Mouse (Mus musculus) frontal cortex, adult 2 months (tissue): Measurements from ENCODE around the gene Pcna. TPM values are rescaled to one million over a fixed set of nuclear protein-coding genes. Genes with fewer than 3 reads are reported as not detected.
A peak's percentile ranks its signal among the peaks of the same experiment; 100 is the strongest.
"Not testable (repeated sequence)": the region's sequence is repeated elsewhere in the genome, so short reads cannot be mapped to it uniquely, and the experiment has no call there.

Experiments used
- DNase-seq, 2 experiments: peaks; one replicate each; pipeline ENCODE4 v3.0.0; 2022; ENCODE audit warnings: low spot score in 1 of 2; ENCODE audit errors: extremely low spot score in 1 of 2
- polyA plus RNA-seq: library from polyadenylated mRNA; depleted of rRNA; stranded (reverse); fragments of >200 nt; gene quantifications from 2 replicates; pipeline ENCODE4 v1.2.3, GENCODE M21; 2012; rRNA removed

Gene Pcna
- polyA plus RNA-seq, 1 experiment, result 72.5 TPM

DNA sequence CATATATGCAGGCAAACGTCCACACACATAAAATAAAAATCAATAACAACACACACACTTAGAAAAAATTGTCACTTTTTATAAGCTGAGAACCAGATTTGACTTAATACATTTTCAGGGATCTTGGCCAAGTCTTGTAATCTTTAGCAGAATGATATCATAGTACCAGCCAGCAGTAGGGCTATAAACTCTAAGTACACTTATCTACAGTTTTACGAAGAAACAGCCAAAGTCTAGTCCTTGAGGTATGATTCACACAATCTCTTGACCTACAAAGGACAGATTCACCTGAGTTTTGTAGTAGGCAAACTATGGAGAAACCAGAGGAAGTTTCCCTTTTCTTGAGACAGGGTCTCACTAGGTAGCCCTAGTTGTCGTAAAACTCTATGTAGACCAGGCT lies 13.7 kb downstream of the Pcna start:
- DNase-seq, result not testable (repeated sequence)

DNA sequence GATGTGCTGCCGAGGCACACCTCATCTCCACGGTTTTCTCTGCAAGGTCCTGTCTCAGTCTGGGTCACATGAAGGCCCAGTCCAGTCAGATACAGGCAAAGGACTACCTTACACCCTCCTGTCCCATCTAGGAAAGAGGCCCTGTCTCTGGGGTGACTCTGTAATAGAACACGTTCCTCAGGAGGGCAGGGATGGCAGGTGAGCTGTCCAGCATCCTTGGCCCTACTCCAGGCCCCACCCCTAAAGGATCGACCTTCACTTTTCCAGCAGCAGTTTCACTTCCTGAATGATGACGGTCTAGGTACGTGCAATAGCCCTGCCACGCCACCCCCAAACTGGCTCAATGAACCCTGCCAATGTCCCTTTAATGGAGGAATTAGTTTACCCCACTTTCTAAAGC lies 17.1 kb downstream of the Pcna start:
- DNase-seq, result no peak

- DNase-seq, result no peak
These were observed 17.8 kb downstream of the Pcna start for GRCm38 (mm10) chr2:132235291-132235690.

DNA sequence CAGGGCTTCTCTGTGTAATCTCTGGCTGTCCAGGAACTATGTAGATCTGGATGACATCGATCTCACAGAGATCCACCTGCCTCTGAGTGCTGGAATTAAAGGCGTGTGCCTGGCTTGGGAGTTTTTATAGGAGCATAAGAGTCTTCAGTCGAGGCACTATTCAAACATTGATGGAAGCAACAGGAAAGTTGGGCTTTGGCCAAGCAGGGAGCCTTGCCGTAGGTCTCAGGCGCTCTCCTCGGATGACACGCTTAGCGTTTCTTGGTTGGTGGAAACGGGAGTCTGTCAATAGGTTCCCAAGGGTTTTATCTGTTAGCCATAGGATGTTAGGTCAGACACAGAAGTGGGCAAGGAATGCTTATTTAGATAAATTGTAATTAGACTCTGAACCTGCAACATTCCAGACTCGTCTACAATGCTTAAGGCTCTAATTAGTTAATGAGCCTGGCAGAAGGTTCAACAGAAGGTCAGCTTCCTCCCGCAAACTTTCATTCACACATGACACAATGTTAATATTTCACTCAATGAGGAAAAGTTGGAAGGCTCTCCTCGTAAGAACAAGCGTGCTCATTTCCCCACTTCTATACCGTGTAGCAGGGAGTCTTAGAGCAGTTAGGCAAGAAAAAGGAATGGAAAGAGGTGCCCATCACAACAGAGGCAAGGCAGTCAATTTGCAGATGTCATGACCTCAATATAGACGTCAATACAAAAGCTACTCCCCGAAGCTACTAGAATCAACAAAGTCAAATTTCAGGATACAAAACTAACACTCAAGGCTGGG lies 18.9 kb downstream of the Pcna start:
- DNase-seq, result no peak

DNA sequence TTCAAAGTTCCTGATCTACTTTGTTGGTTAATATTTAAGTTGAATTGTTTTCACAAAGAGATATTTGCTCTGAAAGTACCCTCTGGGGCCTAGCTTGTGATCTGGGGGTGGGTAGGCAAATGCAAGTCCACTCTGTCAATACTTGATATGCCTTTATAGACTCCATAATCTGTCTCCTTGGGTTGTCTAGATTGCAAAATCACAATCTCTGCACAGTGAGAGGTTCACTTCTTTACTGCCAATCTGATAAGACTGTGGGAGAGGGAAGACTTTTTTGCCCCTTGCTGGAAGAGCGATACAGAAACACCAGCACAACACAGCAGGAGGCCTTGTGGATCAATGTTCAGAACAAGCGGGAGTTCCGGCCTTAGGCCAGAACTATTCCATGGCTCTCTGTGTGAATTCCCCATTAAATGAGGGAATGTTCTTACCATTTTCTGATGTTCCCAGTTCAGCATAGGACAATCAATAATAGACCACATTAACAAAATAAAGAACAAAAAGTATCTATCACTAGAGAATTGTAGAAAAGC lies 20.6 kb downstream of the Pcna start:
- no peak for DNase-seq

DNA sequence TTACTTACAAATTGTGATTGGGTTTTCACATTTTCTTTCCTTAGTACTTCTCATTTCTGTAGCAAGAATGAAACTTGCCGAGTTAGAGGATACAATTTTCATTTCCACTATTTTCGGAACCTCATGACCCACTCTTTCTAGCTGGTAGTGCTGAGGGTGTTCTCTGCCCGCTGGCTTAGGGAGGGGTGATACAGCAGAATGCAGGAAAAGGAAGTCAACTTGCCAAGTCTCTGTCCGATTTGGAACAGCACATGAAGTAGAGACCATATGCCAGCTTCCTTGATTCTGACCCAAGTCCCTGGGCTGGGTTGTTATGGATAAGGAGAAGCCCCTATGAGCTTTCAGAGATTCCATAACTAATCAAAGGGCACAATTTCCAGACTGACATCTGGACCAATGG lies 28.8 kb downstream of the Pcna start:
- DNase-seq, result peak in 1 of 2 experiments; percentile 25

- peak; percentile 60 to 71 for DNase-seq
These were observed 31.5 kb downstream of the Pcna start for GRCm38 (mm10) chr2:132221611-132222073.

DNA sequence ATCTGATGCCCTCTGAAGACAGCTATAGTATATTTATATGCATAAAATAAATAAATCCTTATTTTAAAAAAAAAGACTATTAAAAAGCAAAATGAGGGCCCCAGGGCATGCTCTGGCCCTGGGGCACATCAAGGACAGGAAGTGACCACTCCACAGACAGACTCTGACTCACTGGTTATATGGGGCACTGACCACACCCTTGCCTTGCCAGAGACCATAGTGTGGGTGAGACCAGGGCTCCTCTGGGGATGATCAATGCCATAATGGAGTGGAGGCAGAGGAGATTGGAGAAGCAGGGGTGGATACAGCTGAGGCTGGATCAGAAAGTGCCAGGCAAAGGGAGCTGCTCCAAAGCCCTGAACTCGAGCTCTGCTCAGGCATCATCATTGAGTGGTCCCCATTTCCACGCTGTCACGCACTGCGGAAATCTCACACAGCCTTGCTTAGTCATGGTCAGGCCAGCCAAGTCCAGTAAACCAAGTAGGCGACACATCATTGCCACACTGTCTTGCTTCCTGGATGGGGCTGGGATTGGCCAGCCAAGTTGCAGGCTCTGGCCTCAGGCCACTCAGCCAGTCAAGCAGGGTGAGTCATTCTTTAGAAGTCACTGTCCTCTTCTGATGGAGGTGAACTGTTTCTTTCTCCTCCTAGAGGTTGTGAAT lies 41.0 kb downstream of the Pcna start:
- no peak for DNase-seq

DNA sequence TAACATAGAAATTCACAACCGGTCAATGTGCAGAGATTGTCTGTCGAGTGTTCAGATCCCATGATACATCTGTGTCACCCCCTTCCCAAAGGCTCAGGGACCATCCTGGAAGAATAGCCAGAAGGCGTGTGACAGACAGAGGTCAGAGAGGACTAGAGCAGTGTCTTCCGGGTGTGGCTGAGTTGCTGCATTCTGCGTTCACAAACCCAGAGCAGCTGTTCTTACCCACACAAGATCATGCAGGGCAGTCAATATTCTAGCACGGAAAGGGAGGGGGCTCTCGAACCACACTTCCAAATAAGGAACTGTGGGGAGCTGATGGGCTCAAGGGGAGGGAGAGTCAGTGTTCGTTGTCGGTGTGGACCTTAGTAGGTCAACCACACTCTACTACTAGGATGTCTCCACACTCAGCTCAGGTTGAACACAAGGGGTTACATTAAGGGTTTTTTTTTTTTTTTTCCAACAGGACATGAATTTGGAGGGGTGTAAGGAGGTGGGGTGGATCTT lies 42.3 kb downstream of the Pcna start:
- no peak for DNase-seq

- DNase-seq, result no peak
These were observed 44.8 kb downstream of the Pcna start for GRCm38 (mm10) chr2:132208246-132208881.

DNA sequence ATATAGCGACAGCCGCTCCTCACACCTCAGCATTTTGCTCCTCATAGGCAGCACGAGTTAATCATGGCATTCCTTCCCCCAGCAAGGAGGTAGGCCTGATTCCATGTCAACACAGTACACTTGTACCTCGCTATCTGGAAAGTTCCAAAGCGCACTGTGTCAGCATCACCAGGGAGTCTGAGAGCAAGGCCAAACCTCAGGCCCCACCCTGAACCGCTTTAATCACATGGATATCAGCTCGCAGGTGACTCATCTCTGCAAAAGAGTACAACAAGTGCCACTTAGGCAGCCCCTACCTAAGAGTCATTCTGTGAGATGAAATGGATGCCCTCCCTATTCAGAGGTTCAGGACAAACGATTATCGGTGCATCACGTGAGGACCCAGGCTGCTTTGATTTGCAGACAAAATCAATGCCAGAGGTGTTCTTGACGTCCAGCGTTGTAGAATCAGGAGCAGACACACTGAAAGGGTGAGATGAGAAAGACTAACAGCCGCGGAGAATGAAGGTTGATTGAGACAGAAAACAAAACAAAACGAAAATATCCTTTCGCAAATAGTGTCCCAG lies 46.7 kb downstream of the Pcna start:
- no peak for DNase-seq

- DNase-seq, result no peak
These were observed 47.6 kb downstream of the Pcna start for GRCm38 (mm10) chr2:132205549-132205948.

- DNase-seq, result no peak
These were observed 49.3 kb downstream of the Pcna start for GRCm38 (mm10) chr2:132203773-132204172.

- DNase-seq, result no peak
These were observed 49.9 kb downstream of the Pcna start for GRCm38 (mm10) chr2:132203186-132203585.

Other genes with a start within 250 kb of the Pcna start
- gene Rassf2, start 223.1 kb downstream of the Pcna start, polyA plus RNA-seq, result 31.4 and 35.8 TPM in 2 replicates
- 86.7 and 98.5 TPM in 2 replicates for gene Slc23a2, start 108.2 kb downstream of the Pcna start, polyA plus RNA-seq
- 64.4 and 66.6 TPM in 2 replicates for gene Tmem230, start 5.5 kb downstream of the Pcna start, polyA plus RNA-seq
- gene Cds2, start 9.8 kb upstream of the Pcna start, polyA plus RNA-seq, result 152 and 158 TPM in 2 replicates
- gene Prokr2, start 132.1 kb upstream of the Pcna start, polyA plus RNA-seq, result 6.7 and 7.1 TPM in 2 replicates